Mouse (Mus musculus) limb, embryonic 12.5 days (tissue): ENCODE measurements at regions not wholly inside any gene's neighbourhood (a gene's known extent, or its start where the extent isn't known, plus 50 kb on each side); places are given as distances from the start of the nearest gene placed in this dataset.
"Not testable (repeated sequence)": the region's sequence is repeated elsewhere in the genome, so short reads cannot be mapped to it uniquely, and the experiment has no call there.

Source experiments
- ATAC-seq: fragments of 200-750 bp; cut with Nextera tagmentation; 2 replicates; pipeline ENCODE4 v1.8.0; 2017; ENCODE audit warnings: low read depth, moderate TSS enrichment; ENCODE audit not compliant: insufficient number of reproducible peaks, insufficient read depth, low FRiP score, low TSS enrichment
- H3K27ac ChIP-seq: fragments of 300-500 bp; sonication (generic); 2 replicates; pipeline ENCODE4 v1.5.1; 2016; ENCODE audit warnings: mild to moderate bottlenecking, moderate library complexity
- H3K27me3 ChIP-seq: fragments of 300-500 bp; sonication (generic); 2 replicates; pipeline ENCODE4 v1.6.1; 2016; ENCODE audit warnings: mild to moderate bottlenecking, moderate library complexity
- H3K36me3 ChIP-seq: fragments of 300-500 bp; sonication (generic); 2 replicates; pipeline ENCODE4 v1.6.1; 2016; ENCODE audit warnings: mild to moderate bottlenecking, moderate library complexity
- H3K4me1 ChIP-seq: fragments of 300-500 bp; sonication (generic); replicated peaks from 2 replicates; pipeline ENCODE4 v1.6.1; 2016
- H3K4me2 ChIP-seq: fragments of 300-500 bp; sonication (generic); 2 replicates; pipeline ENCODE4 v1.6.1; 2016; ENCODE audit warnings: mild to moderate bottlenecking, moderate library complexity
- H3K4me3 ChIP-seq: fragments of 300-500 bp; sonication (generic); replicated peaks from 2 replicates; pipeline ENCODE4 v1.5.1; 2016; ENCODE audit warnings: mild to moderate bottlenecking
- H3K9ac ChIP-seq: fragments of 300-500 bp; sonication (generic); replicated peaks from 2 replicates; pipeline ENCODE4 v1.6.1; 2016; ENCODE audit warnings: mild to moderate bottlenecking, moderate library complexity
- H3K9me3 ChIP-seq: fragments of 300-500 bp; sonication (generic); 2 replicates; pipeline ENCODE4 v1.6.1; 2016; ENCODE audit warnings: mild to moderate bottlenecking, moderate library complexity
- WGBS: fragments of 180-500 bp; shearing (Covaris S2); methylation state at CpG from one replicate; pipeline ENCODE4 v1.1.7; 2016; 5-methylcytosine and 5-hydroxymethylcytosine counted together

- no peaks in the 10 kb centered on the region for H3K36me3 ChIP-seq
- H3K4me1 ChIP-seq = no peaks in the 10 kb centered on the region
- H3K27ac ChIP-seq = no peak overlapping the region
- H3K9ac ChIP-seq = no peak overlapping the region
- ATAC-seq = no peak
- 81% methylated on average over 2 of the region's 2 CpGs for WGBS
- H3K9me3 ChIP-seq = no peaks in the 10 kb centered on the region
- no peak overlapping the region for H3K4me2 ChIP-seq
- H3K4me3 ChIP-seq = no peak overlapping the region
- no peaks in the 10 kb centered on the region for H3K27me3 ChIP-seq
Observed at GRCm38 (mm10) chr5:61240498-61240897, 568.1 kb upstream of the G6pd2 start.

DNA sequence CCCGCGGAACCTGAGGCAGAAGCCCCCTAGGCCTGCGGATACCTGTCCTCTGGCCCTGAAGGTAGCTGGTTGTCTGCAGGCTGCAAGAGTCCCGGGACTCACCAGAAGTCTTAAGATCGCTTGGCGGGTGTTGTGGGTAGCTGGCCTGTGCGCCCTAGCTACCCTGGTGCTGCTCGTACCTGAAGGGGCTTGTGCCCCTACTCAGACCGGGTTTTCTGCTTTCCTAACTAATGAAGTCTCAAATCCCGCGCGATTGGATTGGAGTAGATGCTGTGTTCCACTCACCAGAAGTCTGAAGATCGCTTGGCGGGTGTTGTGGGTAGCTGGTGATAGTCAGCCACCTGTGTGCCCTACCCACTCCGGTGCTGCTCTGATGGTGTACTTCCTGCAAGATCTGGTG is 520.1 kb upstream of the G6pd2 start:
- H3K4me3 ChIP-seq, H3K4me1 ChIP-seq, H3K27me3 ChIP-seq, H3K4me2 ChIP-seq, ATAC-seq, H3K36me3 ChIP-seq, H3K9ac ChIP-seq, H3K9me3 ChIP-seq, H3K27ac ChIP-seq: not testable (repeated sequence)
- 90% methylated on average over 15 of the region's 15 CpGs for WGBS

- Histone ChIP-seq H3K27ac (no peak overlapping the region), H3K9me3 (no peaks in the 10 kb centered on the region), H3K4me3 (no peak overlapping the region), H3K27me3 (no peaks in the 10 kb centered on the region), H3K4me1 (no peaks in the 10 kb centered on the region), H3K36me3 (no peaks in the 10 kb centered on the region), H3K9ac (no peak overlapping the region), H3K4me2 (no peak overlapping the region)
- WGBS = 86% methylated on average over 5 of the region's 5 CpGs
- no peak for ATAC-seq
Observed at GRCm38 (mm10) chr5:61314951-61315350, 493.7 kb upstream of the G6pd2 start.

GRCm38 (mm10) chr5:61351372-61351771 is 457.2 kb upstream of the G6pd2 start:
- no peak overlapping the region for H3K4me3 ChIP-seq
- no peak overlapping the region for H3K9ac ChIP-seq
- no peaks in the 10 kb centered on the region for H3K36me3 ChIP-seq
- WGBS = 93% methylated on average over 1 of the region's 1 CpGs
- H3K4me1 ChIP-seq = no peaks in the 10 kb centered on the region
- H3K9me3 ChIP-seq = no peaks in the 10 kb centered on the region
- ATAC-seq = no peak
- no peaks in the 10 kb centered on the region for H3K27me3 ChIP-seq
- H3K27ac ChIP-seq = no peak overlapping the region
- H3K4me2 ChIP-seq = no peak overlapping the region

DNA sequence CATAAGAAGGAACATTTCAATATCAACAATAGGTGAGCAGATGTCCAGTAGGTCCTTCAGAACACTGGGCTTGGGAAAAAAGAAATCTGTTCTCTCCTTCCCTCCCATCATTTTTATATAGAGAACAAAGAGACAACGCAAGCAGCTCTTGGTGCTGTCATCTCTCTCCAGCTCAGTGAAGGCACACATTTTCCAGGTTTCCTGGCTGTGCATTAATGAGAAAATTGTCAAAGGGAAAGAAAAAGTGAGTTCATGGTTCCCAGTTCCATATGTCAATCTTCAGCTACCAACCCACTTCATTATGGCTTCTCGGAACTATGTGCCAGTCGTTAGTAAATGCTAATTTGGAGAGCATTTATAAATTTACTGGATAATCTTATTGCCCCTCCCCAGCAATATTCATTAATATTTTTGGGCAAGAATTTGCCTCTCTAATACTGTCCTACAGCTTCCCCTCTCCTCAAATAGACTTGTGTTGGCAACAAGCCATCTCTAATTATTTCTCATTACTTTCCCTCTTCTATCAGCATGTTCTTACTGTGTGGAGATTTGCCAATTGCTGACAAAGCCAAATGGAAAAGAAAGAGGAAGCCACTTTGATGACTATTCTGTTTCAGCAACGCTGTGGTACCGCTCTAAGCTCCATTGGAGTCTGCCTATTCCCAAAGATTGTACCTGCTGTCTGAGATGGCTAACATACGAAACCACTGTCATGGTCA is 453.2 kb upstream of the G6pd2 start:
- Histone ChIP-seq H3K4me2 (no peak overlapping the region), H3K9me3 (no peaks in the 10 kb centered on the region), H3K4me3 (no peak overlapping the region), H3K9ac (no peak overlapping the region), H3K36me3 (no peaks in the 10 kb centered on the region), H3K27me3 (no peaks in the 10 kb centered on the region), H3K4me1 (no peaks in the 10 kb centered on the region), H3K27ac (no peak overlapping the region)
- WGBS = 87% methylated on average over 6 of the region's 6 CpGs
- ATAC-seq = no peak

GRCm38 (mm10) chr5:61372901-61373300 is 435.7 kb upstream of the G6pd2 start:
- Histone ChIP-seq H3K27me3 (no peaks in the 10 kb centered on the region), H3K4me1 (0 out of 2 replicates have a peak, but pooled peaks cover 2% of the 10 kb centered on the region), H3K27ac (no peak overlapping the region), H3K4me3 (no peak overlapping the region), H3K4me2 (no peak overlapping the region), H3K36me3 (no peaks in the 10 kb centered on the region), H3K9ac (no peak overlapping the region), H3K9me3 (no peaks in the 10 kb centered on the region)
- ATAC-seq = peak; percentile 71; the same call in 1 of the 2 replicates
- 62% methylated on average over 1 of the region's 1 CpGs for WGBS

- H3K9ac ChIP-seq = no peak overlapping the region
- ATAC-seq = no peak
- H3K4me1 ChIP-seq = no peaks in the 10 kb centered on the region
Observed at GRCm38 (mm10) chr5:61394977-61395708, 413.5 kb upstream of the G6pd2 start.

More at GRCm38 (mm10) chr5:61394977-61395708, 413.5 kb upstream of the G6pd2 start:
- no peak overlapping the region for H3K4me2 ChIP-seq
- H3K27ac ChIP-seq = no peak overlapping the region
- no peaks in the 10 kb centered on the region for H3K27me3 ChIP-seq
- no peak overlapping the region for H3K4me3 ChIP-seq
- no peaks in the 10 kb centered on the region for H3K9me3 ChIP-seq
- no peaks in the 10 kb centered on the region for H3K36me3 ChIP-seq
